Mouse (Mus musculus) left cerebral cortex, postnatal 4 days (tissue): ENCODE data around the gene Gramd4. TPM values are rescaled to one million over a fixed set of nuclear protein-coding genes. Genes with fewer than 3 reads are reported as not detected.
A peak's percentile ranks its signal among the peaks of the same experiment; 100 is the strongest.

Experiments used
- DNase-seq: peaks from one replicate; pipeline ENCODE4 v3.0.0-alpha.2; 2022
- intact Hi-C: fragments of 180-260 bp; cut with DNase I; formaldehyde crosslinking; loops from one replicate; pipeline ENCODE4 v1.15.1; 2025
- total RNA-seq, 2 experiments: library from RNA; stranded (reverse); gene quantifications; 2 replicates each; pipeline ENCODE4 v1.2.3; 2021

Gramd4 gene
- total RNA-seq, 2 experiments from 2014 or later = 52.0 to 57.8 TPM

DNA sequence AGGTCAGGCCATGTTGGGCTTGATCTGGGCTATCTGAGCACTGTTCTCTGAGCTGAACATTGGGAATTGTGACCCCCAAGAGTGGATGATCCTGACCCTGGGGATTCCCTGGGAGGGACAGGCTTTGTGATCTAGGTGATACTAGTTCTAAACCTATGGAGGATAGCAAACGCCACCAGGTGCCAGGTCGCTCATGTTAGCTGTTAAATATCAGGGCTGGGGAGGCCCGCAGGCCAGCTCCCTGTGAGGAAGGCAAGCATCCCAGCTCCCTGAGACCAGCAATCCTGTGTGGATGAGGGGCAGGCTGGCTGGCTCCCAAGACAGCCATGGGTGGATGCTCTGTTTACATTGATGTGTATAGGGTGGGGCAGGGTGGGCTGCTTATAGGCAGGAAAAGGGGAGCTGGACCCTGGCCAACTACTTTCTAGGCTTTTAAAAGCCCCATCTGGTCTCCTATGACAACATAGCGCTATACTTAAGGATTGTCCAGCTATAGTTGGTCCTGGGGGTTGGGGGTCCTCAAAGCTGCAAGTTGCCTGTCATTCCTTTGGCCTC lies 10.5 kb downstream of the Gramd4 start:
- intact Hi-C loops = no loop called here
- DNase-seq = no peak

DNA sequence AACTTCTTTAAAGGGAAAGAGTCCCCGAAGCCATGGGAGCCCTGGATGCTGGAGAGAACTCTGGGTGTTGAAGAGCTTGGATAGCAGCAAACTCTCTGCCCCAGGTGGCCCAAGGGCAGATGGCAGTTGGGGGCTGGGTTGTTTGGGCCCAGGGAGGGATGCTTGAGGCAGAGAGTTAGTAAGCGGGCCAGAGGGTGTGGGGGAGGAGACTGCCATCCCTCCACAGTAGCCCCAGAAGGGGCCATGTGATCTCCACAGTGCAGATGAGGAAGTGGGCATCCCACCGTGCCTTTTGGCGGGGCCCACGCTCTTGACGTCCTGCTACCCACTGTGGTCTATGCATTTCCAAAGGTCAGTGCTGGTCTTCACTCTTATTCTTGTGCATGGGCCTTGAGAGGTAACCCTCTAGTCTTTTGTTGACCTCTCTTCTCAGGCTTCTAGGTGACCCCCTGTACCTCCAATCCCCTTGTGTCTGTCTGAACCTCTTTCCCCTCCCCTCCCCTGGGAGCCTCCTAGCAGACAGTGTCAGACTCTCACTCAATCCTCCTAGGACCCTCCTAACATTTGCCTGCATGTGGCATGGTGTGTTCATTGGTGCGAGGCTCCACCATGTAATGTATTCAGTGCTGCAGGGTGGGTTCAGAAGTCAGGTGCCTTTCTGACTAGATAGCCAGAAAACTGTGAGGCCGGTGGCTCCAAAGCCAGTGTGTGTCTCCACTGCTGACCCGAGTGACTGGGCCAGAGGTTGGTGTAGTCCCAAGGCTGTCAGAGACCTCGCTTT lies 11.7 kb downstream of the Gramd4 start:
- intact Hi-C loops = no loop called here
- DNase-seq = peak; percentile 45

DNA sequence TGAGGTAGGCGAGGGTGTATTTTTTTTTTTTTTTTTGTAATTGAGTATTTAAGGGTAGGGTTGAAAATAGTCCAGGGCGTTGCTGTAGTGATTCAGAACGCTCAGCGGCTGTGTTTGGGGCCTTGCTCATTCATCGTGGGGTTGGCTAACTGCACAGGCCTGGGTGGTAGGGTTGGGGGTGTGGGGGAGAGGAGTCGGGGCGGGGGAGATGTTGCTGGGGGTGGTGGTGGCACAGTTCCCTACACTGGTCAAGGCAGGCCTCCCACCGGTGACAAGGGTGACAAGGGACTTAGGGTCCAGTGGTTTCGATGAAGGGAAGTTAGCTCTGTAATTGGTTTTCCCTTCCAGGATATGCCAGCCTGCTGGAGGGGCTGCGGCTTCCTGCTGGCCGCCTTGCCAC lies 12.9 kb downstream of the Gramd4 start:
- intact Hi-C loops = no loop called here
- DNase-seq = no peak

DNA sequence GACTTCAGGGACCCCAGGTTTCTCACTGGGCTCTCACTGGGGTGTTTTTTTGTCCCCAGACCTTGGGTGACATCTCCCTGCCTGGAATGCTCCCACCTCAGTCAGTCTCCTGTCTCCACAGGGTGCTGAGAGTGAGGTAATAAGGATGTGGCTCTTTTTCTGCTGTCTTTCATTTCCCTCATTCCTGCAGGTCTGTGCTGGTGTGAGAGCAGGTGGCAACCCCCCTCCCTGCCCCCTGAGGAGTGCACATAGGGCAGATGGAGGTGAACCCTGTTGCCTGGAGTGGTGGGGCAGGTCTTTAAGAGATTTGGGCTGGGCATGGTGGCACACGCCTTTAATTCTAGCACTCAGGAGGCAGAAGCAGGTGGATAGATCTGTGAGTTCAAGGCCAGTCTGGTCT lies 13.7 kb downstream of the Gramd4 start:
- DNase-seq = no peak
- intact Hi-C loops = no loop called here

DNA sequence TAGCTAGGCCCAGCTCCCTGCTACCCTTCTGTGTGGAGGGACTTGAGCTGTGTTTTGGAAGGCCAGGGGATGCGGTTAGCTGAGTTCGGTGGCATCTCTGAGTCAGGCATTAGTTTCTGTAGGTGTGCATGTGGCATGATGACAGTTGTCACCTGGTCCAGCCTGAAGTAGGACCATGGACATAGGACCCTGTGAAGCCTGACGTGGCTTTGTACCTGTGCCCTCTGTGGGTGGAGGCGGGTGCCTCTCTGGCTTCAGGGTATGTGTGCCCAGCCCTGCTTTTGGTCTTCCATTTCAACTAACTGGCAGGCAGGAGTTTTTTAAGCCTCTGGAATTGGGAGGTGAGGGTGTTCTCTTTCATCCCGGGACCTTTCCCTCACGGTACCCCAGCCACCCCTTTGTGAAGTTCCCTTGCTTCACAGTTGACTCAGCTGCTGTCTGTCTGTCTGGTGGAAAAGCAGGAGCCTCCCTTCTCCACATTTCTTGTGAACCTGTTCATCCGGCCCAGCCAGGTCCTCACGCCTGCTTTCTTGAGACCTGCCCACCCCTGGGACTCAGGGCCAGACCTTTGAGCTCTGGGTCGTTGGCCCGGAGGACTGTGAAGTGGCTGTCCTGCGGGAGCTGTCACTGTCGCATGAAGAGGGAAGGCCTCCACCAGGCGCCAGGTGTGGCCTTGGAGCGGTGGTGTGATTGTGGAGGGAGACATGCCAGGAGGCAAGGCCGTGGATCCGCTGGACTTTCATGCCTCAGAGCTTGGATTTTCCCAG lies 16.9 kb downstream of the Gramd4 start:
- DNase-seq = no peak
- intact Hi-C loops = no loop called here

DNA sequence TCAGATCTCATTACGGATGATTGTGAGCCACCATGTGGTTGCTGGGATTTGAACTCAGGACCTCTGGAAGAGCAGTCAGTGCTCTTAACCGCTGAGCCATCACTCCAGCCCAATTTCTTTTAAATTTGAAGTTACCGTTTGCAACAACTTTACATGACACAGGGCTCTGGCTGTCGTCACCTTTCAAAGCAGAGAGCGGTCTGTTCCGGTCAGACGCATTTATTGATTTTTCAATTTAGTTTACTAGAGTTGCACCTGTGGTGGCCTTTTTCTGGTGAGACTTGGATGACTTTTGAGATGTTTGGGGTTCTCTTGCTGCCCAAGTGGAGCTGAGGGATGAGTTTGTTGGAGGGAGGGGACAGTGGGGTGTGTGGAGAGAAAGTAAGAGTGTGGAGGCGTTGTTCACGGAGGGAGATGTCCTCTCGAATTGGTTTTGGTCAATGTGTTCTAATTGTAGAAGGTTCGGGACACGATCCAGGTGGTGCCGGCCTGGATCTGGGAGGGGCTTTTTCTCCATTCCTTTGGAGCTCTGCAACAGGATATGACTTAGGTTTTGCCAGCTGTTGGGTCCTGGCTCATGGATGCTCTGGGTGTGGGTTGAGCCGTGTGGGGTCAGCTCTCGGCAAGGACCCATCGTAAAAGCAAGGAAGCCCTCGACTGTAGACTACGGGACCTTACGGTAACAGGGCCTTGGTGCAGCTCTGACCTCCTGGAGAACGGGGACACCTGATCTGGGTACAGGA lies 18.0 kb downstream of the Gramd4 start:
- intact Hi-C loops = no loop called here
- DNase-seq = no peak

DNA sequence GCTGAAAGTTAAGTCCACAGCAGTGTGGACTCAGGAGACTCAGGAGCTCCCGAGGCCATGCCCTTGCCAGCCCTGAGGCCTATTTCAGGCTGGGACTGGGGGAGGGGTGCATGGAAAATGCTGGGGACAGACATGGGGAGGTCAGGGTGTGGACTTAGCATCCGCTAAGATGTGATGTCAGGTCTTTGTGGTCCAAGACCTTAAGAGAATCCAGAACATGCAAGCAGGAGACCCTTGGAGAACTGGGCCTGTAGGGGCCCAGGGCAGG lies 18.5 kb downstream of the Gramd4 start:
- DNase-seq = no peak
- intact Hi-C loops = no loop called here

DNA sequence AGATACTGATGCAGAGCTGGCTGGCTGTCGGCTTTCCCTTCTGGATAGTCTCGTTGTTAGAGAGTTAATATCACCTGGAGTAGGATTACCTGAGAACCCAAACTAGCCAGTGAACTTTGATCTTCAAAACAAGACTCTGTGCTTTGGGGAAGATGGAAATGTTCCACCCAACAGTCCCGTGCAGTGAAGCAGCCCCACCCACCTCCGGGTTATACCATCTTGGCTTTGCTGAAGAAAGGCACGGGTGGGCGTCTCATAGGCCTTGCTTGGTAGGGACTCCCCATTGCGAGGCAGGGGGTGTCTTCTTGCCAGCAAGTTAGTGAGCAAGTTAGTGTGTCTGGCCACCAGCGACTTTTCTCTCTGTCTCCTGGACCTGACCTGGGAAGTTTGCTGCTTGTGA lies 18.9 kb downstream of the Gramd4 start:
- intact Hi-C loops = no loop called here
- no peak for DNase-seq

DNA sequence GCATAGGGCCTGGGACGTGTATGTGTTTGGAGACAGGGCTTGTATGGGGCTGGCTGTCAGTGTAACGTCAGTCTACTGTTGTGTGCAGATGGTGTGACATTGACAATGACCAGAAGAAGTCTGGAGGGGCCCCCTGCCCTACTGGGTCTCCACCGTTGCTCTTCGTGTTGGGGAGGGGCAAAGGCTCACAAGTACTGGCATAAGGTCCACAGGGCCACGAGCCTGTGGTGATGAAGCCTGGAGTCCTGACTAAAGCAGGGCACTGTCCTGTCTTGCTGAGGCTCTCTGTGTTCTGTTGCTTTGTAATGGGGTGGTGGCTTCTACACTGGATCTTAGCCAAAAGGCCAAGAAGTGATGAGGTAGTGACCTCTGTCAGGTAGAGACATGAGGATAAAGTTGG lies 20.4 kb downstream of the Gramd4 start:
- intact Hi-C loops = no loop called here
- DNase-seq = no peak

DNA sequence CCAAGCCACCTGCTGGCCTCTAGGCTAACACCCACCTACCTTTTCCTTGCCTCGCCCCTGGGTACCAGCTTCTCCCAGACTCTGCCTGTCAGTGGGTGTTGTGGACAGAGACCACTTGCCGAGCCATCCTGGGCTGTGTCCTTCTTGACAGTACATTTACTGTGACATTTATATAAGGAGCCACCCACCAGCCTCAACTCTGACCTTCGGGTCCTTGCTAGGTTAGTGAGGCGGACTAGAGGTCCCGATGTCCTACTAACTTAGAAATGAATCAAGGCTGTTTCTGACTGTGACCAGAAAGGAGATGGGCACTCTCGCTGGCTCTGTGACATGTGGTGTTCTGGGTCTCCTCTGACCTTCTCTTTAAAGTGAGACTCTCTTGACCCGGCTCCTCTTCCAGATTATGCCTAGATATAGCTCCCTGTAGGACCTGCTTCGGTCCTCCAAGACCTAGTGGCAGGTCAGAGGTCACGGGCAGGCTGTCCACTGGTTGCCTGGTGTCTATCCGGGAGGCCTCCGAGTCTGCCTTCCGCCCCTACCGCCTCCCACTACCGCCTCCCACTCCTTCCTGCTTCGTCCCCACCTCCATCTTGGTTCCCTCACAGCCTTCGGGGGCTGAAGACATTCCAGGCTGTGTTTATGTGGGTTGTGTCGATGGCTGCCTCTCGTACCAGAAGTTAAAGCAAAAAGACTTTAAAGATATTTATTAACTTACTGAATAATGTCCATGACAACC lies 21.2 kb downstream of the Gramd4 start:
- DNase-seq = no peak
- intact Hi-C loops = no loop called here

DNA sequence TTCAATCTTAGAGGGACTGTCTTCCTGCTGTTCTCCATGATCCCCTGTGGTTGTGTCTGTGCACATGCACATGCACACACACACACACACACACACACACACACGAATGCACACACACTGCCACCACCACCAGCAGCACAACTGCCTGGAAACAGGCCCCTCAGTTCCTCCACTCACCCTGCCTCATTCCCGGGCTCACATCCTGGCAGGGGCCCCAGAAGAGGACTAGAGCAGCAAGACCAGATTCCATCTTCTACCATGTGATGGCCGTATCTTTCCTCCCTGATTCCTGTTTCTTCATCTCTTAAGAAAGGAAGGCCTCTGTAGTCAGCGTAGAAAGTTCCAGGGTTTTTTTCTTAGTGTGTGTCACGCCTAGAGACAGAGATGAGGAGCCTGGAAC lies 22.0 kb downstream of the Gramd4 start:
- intact Hi-C loops = no loop called here

DNA sequence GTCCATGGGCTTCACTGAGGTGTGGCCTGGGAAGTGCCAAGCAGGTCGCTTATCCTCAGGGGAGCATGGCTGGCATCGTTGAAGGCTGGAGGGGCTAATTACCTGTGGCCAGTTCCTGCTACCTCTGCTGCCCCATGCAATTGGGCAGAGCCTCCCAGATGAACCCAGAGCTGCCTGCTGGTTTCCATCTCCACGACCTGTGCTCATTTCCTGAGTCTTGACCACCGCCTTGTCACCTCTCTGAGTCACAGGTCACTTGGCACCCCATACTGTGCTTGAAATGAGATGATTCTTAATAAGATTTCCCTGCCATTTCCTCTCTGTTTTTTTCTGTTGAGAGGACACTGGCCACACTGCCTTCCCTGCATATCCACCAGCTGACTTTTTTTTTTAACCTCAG lies 22.4 kb downstream of the Gramd4 start:
- intact Hi-C loops = no loop called here

More for the DNA sequence above, 22.0 kb downstream of the Gramd4 start:
- no peak for DNase-seq

DNA sequence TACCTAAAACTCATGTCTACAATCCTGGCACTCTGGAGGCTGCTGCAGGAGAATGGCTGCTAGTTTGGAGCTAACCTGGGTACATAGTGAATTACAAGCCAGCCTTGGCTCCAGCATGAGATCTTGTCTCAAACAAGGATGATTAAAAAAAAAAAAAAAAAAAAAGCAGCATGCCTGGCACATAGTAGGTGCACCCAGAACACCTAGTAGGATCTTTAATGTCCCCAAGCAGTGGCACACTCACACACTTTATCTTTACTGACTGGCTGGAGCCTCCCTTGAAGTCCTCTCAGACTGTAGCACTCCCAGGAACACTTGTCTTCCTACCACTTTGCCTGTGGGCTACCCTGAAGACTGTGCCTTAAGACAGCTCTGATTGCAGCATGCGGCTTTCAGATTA lies 22.9 kb downstream of the Gramd4 start:
- intact Hi-C loops = no loop called here
- no peak for DNase-seq

More for the DNA sequence above, 22.4 kb downstream of the Gramd4 start:
- no peak for DNase-seq

DNA sequence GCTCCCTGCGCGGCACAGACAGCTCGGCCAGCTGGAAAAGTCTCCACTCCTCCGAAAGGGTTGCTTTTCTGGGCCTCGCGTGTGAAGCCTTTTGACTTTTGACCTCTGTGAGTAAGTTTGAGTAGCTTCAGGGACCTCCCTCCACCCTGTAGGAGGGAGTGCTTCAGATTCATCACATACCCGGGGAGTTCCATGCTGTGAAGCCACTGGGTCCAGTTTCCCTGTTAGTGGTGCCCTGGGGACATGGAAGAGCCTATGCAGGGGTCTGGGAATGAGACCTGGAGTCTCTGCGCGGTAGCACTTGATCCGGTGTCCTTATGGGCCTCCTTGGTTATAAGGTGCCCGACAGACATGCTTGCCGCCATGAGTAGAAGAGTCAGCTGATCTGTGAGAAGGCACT lies 24.2 kb downstream of the Gramd4 start:
- intact Hi-C loops = no loop called here
- DNase-seq = no peak

DNA sequence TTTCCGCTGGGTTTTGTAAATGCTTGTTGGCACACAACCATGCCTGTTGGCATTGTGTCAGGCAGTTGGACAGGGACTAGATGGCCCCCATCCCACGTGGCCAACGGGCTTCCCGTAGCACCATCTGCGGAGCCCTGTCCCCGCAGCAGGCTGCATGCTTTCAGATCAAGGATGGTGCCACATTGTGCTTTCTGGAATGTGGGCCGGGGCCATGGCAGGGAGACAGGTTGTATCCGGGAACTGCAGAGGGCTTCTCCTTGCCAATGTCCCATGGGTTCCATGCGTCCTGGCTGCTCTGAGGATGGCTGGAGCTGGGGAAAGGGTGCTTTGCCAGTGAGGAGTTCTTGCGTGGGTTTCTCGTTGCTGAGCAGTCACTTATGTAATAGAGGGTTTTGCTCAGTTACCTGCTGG lies 25.1 kb downstream of the Gramd4 start:
- intact Hi-C loops = no loop called here
- peak; percentile 56 for DNase-seq

DNA sequence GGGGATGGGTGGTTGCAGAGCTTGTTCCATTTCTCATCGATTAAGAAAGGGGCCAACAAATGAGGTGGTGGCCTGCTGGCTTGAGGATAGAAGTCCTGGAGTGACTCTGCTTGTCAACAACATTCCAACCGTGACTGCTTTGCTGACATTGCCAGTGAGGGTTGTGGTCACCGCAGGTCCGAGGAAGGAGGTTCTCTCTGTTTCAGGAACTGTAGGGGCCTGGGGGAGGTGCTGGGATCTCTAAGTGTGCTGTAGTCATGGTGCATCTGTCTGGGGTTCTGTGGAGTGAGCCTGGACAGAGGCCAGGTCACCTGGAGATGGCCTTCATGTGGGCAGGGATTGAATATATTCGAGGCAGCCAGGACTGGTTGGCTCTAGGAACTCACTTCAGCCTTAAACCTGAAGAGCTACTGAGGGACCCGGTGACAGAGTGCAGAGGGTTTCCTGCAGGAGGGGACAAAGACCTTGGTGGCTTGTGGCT lies 25.8 kb downstream of the Gramd4 start:
- intact Hi-C loops = no loop called here
- DNase-seq = no peak

DNA sequence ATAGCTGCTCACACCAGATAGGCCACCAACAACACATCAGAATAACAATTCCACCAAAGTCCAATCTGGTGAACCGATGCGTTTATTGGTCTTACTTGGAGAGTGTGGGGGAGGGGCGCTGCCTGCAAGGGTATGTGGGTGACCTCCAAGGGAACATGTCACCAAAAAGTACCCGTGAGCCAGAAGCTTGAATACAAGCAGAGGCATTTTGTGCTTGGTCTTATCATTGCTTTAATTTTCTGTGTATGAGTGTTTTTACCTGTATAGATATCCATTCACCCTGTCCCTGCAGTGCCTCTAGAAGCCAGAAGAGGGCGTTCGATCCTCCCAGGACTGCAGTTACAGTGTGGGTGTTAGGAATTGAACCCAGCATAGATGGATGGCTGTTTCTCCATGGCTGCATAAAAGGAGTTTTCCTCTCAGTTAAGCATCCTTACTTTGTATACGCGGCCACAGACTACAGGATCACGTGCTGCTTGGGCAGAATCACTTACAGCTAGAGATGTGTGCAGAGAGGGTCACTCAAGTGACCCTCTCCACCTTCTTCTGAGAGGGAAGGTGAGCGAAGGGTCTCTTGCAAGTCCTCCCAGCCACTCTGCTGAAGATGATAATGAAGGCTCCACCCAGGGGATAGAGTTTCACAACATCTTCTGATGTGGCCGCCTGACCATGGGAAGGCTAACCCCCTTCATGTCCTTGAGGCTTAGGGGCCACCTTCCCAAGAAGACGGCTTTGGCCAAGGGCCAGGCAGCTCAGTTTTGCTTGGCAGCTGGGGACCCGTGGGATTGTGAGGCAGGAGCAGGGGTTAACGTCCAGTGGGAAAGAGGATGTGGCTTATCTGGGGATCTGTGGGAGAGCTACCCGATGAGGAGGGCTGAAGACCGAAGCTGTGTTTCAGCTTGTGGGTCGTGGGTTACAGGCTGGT lies 28.1 kb downstream of the Gramd4 start:
- DNase-seq = peak; percentile 58
- intact Hi-C loops = no loop called here

DNA sequence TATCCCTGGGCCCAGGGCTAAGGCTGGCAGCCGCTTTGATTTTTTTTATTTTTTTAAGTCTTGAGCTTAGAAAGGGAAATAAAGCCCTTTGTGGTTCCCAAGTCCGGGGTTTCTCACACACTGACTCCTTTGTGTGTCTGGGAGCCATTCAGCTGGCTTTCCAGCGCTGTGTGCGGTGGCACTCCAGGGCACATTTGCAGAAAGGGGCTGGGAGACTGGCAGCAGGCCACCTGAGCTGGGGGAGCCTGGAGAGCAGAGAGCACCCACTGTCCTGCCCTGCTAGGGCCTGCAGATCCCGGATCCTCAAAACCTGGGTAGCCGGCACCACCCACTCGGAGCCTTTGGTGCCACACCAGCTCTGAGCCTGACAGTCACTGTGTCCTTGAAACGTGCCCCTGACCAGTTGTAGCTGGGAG lies 28.8 kb downstream of the Gramd4 start:
- intact Hi-C loops = no loop called here
- DNase-seq = peak; percentile 60

DNA sequence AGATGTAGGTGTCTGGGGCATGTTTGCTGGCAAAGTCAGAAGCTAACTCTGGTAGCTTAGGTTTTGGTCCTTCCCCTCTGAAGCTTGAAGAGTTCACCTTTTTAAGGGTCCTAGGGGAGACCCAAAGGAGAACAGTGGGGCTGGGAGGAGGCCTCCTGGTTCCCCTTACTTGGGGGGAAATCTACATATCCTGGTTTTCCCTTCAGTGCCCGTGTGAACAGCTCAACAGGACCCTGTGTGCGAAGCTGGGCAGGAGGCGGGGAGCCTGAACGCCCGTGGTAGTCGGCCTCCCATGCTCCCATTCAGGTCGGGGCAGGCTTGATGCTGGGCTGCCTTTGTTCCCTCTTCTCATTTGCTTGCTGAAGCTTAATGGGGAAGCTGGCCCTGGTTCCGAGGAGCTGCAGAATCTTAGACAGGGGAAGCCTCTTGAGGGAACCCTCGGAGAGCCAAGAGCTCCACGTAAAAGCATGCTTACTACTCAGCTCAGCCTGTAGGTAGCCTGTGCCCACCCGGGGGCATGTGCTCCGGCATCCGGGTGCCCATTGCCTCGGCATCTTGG lies 30.2 kb downstream of the Gramd4 start:
- DNase-seq = no peak
- intact Hi-C loops = no loop called here
